Mouse (Mus musculus): ENCODE measurements around the gene Tubb4b. TPM values are rescaled to one million over a fixed set of nuclear protein-coding genes. Genes with fewer than 3 reads are reported as not detected.
"Not testable (repeated sequence)": the region's sequence is repeated elsewhere in the genome, so short reads cannot be mapped to it uniquely, and the experiment has no call there.

The Tubb4b gene
- 100 to 1,000 TPM; 484 to 492 TPM for total RNA-seq (2021)

GRCm38 (mm10) chr2:25224492-25224765, at the start of gene Tubb4b:
TSS of gene Tubb4b (minus strand) at chr2:25224702.
- intact Hi-C loops (cut with DNase I), result no loop called here
- no peak for DNase-seq (ENCODE audit: extremely low spot score in 1 of 2, low spot score in 2 of 2)

DNA sequence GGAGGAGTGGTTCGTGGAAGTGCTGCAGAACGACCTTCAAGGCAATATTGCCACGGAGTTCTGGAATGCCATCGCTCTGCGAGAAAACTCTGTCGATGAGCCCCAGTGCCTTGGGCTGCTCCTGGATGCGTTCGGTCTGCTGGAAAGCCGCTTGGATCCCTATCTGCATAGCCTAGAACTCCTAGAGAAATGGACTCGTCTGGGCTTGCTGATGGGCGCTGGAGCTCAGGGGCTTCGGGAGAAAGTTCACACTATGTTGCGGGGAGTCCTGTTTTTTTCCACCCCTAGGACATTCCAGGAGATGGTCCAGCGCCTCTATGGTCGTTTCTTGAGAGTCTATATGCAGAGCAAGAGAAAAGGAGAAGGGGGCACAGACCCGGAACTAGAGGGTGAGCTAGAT, 48.5 kb upstream of the Tubb4b start:
- no peak for DNase-seq (ENCODE audit: extremely low spot score in 1 of 2, low spot score in 2 of 2)
- intact Hi-C loops (cut with DNase I), result no loop called here

GRCm38 (mm10) chr2:25272515-25272914, 48.0 kb upstream of the Tubb4b start:
- intact Hi-C loops (cut with DNase I), result no loop called here
- DNase-seq (ENCODE audit: extremely low spot score in 1 of 2, low spot score in 2 of 2), result no peak

DNA sequence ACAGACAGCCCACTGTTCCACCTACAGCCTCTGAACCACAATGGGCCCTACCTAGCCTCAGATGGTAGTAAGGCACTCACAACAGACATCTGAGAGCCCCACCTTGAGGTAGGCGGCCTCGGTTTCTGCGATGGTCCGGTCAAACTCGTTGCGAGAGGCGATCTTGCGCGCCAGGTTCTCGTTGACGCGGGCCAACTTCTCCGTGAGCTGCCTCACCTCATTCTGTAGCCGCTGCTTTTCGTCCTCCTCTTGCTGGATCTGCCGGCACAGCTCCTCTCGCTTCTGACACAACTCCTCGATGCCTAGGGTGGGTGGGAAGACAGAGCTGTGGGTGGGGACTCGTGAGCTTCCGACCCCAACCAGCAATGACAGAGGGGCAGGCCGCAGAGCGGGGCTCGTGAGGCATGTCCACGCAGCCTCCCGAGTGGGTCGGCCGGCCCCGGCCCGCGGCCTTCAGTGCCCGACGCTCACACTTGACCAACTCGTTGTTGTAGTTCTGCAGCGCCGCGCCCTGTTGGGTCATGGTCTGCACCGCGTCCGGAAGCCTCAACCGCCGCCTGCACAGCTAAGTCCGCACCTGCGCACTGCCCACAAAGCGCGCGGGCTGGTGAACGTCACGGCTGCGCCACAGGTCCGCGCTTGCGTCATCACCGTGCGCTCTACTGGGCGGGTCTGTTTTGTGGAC, 47.5 kb upstream of the Tubb4b start, which contains the start of the genes Ssna1 and Anapc2:
Ssna1 (minus strand) TSS at position 612 of the 685 bp plus-strand sequence.
Anapc2 (plus strand) TSS at position 652 of the 685 bp plus-strand sequence.
- intact Hi-C loops (cut with DNase I), result no loop called here
- DNase-seq (ENCODE audit: extremely low spot score in 1 of 2, low spot score in 2 of 2), result peak; percentile 96 to 99

GRCm38 (mm10) chr2:25267746-25268309, 43.3 kb upstream of the Tubb4b start:
- no peak for DNase-seq (ENCODE audit: extremely low spot score in 1 of 2, low spot score in 2 of 2)
- intact Hi-C loops (cut with DNase I), result no loop called here

DNA sequence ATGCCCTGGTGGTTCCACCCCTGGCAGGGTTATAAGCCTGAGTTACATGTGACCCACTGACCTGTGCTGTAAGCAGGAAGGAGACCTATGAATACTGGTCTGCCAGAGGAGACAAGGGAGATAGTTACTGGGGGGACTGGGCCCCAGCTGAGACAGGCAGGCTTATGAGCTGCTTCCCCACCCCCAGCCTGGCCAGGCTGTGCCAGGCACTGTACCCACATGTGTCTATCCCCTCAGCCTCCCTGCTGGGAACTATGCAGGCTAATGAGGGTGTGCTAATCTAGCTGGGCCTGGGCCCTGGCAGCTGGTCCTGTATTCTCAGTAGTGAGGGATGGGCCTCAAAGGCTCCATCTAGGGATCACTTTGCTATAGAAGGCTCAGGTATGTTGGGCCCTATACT, 42.7 kb upstream of the Tubb4b start:
- no peak for DNase-seq (ENCODE audit: extremely low spot score in 1 of 2, low spot score in 2 of 2)
- intact Hi-C loops (cut with DNase I), result no loop called here

- DNase-seq (ENCODE audit: extremely low spot score in 1 of 2, low spot score in 2 of 2), result peak in 1 of 2 experiments; percentile 71
- intact Hi-C loops (cut with DNase I), result no loop called here
These were observed 42.2 kb upstream of the Tubb4b start for GRCm38 (mm10) chr2:25266720-25267119.

- no peak for DNase-seq (ENCODE audit: extremely low spot score in 1 of 2, low spot score in 2 of 2)
These were observed 41.6 kb upstream of the Tubb4b start for GRCm38 (mm10) chr2:25265897-25266656.

GRCm38 (mm10) chr2:25264851-25265250, 40.3 kb upstream of the Tubb4b start:
- DNase-seq (ENCODE audit: extremely low spot score in 1 of 2, low spot score in 2 of 2), result no peak
- intact Hi-C loops (cut with DNase I), result no loop called here

More at GRCm38 (mm10) chr2:25265897-25266656, 41.6 kb upstream of the Tubb4b start:
- intact Hi-C loops (cut with DNase I), result no loop called here

GRCm38 (mm10) chr2:25264286-25264660, 39.8 kb upstream of the Tubb4b start:
- intact Hi-C loops (cut with DNase I), result no loop called here
- no peak for DNase-seq (ENCODE audit: extremely low spot score in 1 of 2, low spot score in 2 of 2)

GRCm38 (mm10) chr2:25263623-25264285, 39.3 kb upstream of the Tubb4b start:
- DNase-seq (ENCODE audit: extremely low spot score in 1 of 2, low spot score in 2 of 2), result no peak
- intact Hi-C loops (cut with DNase I), result no loop called here

DNA sequence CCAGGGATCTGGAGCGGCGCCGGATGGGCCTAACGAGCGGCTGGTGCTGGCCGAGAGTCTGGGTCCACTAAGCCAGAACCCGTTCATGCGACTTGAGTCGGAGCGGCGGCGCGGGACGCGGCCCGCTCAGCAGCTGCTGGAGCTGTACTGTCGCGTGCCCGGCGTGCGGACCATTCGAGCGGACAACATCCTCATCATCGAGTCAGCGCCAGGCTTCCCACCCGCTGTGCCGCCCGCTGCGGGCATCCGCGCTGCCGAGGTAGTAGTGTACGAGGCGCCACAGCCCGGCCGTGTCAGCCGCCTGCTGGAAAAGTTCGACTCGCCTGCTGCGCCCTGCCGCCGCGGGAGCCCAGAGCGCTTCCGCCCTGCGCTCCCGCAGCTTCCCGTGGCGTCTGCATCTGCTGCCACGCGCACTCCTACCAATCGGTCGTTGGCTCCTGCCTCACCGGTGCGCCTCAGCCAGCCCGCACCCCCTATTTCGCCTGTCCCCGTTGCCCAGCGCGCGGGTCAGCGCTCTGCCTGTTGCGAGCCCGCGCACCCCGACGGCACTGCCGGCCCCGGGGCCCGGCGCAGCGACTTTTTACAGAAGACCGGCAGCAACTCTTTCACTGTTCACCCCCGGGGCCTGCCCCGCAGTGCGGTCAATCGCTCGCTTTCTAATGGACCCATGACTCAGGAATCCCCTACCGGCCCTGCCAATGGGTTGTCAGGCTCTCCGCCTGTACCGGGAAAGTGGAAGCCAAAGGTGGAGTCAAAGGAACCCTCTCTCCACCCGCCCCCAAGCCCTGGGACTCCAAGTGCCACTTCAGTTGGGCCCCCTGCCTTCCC, 38.5 kb upstream of the Tubb4b start:
- intact Hi-C loops (cut with DNase I), result no loop called here
- DNase-seq (ENCODE audit: extremely low spot score in 1 of 2, low spot score in 2 of 2), result peak in 1 of 2 experiments; percentile 72

- DNase-seq (ENCODE audit: extremely low spot score in 1 of 2, low spot score in 2 of 2), result peak; percentile 96 to 98
- intact Hi-C loops (cut with DNase I), result no loop called here
These were observed 37.8 kb upstream of the Tubb4b start, which contains the start of gene Tprn for GRCm38 (mm10) chr2:25262291-25262767. TSS of gene Tprn (plus strand) at chr2:25262618.

- DNase-seq (ENCODE audit: extremely low spot score in 1 of 2, low spot score in 2 of 2), result no peak
- intact Hi-C loops (cut with DNase I), result no loop called here
These were observed 37.4 kb upstream of the Tubb4b start for GRCm38 (mm10) chr2:25261870-25262269.

- DNase-seq (ENCODE audit: extremely low spot score in 1 of 2, low spot score in 2 of 2), result no peak
- intact Hi-C loops (cut with DNase I), result no loop called here
These were observed 34.4 kb upstream of the Tubb4b start for GRCm38 (mm10) chr2:25258887-25259286.

DNA sequence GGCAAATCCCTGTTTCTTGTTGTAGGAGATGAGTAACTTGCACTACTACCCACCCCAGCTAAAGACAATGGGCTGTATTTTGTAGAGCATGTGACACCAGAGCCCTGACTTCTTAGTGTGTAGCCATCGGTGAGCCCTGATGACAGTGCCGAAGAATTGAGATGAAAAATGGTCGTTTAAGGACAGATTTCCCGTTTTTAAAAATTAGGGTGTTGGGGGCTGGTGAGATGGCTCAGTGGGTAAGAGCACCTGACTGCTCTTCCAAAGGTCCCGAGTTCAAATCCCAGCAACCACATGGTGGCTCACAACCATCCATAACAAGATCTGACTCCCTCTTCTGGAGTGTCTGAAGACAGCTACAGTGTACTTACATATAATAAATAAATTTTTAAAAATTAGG, 32.7 kb upstream of the Tubb4b start:
- DNase-seq (ENCODE audit: extremely low spot score in 1 of 2, low spot score in 2 of 2); intact Hi-C loops (cut with DNase I): not testable (repeated sequence)

DNA sequence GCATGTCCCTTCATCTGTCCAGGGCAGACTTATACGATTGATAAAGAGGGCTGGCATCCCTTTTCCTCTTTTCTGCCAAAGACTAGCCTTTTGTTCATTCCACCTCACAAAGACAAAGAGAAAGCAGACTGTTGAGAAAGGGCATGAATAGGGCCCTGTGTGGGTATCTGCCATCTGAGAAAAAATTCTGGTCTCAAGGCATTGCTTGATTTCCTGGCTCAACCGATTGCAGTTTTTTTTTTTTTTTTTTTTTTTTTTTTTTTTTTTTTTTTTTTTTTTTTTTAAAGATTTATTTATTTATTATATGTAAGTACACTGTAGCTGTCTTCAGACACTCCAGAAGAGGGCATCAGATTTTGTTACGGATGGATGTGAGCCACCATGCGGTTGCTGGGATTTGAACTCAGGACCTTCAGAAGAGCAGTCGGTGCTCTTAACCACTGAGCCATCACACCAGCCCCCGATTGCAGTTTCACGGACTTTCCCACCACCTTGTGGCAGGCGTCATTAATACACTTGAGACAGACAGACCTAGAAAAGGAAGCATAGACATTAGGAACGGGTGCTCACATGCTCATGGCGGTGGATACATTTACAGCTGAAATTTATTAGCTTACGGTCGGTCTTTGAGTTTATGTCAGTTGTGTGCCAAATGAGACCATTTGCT, 32.1 kb upstream of the Tubb4b start:
- intact Hi-C loops (cut with DNase I), result not testable (repeated sequence)
- peak in 1 of 2 experiments; percentile 61 for DNase-seq (ENCODE audit: extremely low spot score in 1 of 2, low spot score in 2 of 2)

GRCm38 (mm10) chr2:25255284-25255779, 30.8 kb upstream of the Tubb4b start, which contains the start of gene Tmem203:
TSS of gene Tmem203 (plus strand) at chr2:25255439.
- peak; percentile 80 to 91 for DNase-seq (ENCODE audit: extremely low spot score in 1 of 2, low spot score in 2 of 2)
- intact Hi-C loops (cut with DNase I), result loop anchor here (2.0 kb wide), 1 partner anchor 61 kb away; no protein-coding TSS in a partner anchor

Data from left cerebral cortex, postnatal 10 days (tissue).